Mouse (Mus musculus): Measurements from ENCODE around the gene Rabl6.

The Rabl6 gene

GRCm38 (mm10) chr2:25596765-25597510, 11.4 kb downstream of the Rabl6 start:
- DNase-seq (ENCODE audit: low spot score in 2 of 2), result no peak

GRCm38 (mm10) chr2:25591863-25592262, 16.5 kb downstream of the Rabl6 start:
- no peak for DNase-seq (ENCODE audit: low spot score in 2 of 2)

- DNase-seq (ENCODE audit: low spot score in 2 of 2), result no peak
Observed at GRCm38 (mm10) chr2:25588227-25588907, 20.0 kb downstream of the Rabl6 start.

GRCm38 (mm10) chr2:25587290-25587689, 21.0 kb downstream of the Rabl6 start:
- no peak for DNase-seq (ENCODE audit: low spot score in 2 of 2)

- DNase-seq (ENCODE audit: low spot score in 2 of 2), result no peak
Observed at GRCm38 (mm10) chr2:25585601-25586000, 22.7 kb downstream of the Rabl6 start.

GRCm38 (mm10) chr2:25584856-25585255, 23.5 kb downstream of the Rabl6 start:
- DNase-seq (ENCODE audit: low spot score in 2 of 2), result no peak

- DNase-seq (ENCODE audit: low spot score in 2 of 2), result no peak
Observed at GRCm38 (mm10) chr2:25584152-25584551, 24.2 kb downstream of the Rabl6 start.

GRCm38 (mm10) chr2:25583571-25583970, 24.8 kb downstream of the Rabl6 start:
- no peak for DNase-seq (ENCODE audit: low spot score in 2 of 2)

- DNase-seq (ENCODE audit: low spot score in 2 of 2), result no peak
Observed at GRCm38 (mm10) chr2:25583120-25583481, 25.2 kb downstream of the Rabl6 start.

- no peak for DNase-seq (ENCODE audit: low spot score in 2 of 2)
Observed at GRCm38 (mm10) chr2:25582466-25583119, 25.7 kb downstream of the Rabl6 start.

- no peak for DNase-seq (ENCODE audit: low spot score in 2 of 2)
Observed at GRCm38 (mm10) chr2:25581901-25582301, 26.4 kb downstream of the Rabl6 start.

- DNase-seq (ENCODE audit: low spot score in 2 of 2), result peak in 1 of 2 experiments; percentile 45
Observed at GRCm38 (mm10) chr2:25581294-25581864, 26.9 kb downstream of the Rabl6 start, which contains the start of gene Ajm1. Ajm1 (minus strand) TSS chr2:25581757.

GRCm38 (mm10) chr2:25580621-25581101, 27.7 kb downstream of the Rabl6 start:
- DNase-seq (ENCODE audit: low spot score in 2 of 2), result no peak

- DNase-seq (ENCODE audit: low spot score in 2 of 2), result peak in 1 of 2 experiments; percentile 49
Observed at GRCm38 (mm10) chr2:25579737-25580460, 28.4 kb downstream of the Rabl6 start.

- DNase-seq (ENCODE audit: low spot score in 2 of 2), result no peak
Observed at GRCm38 (mm10) chr2:25578796-25579736, 29.3 kb downstream of the Rabl6 start.

- DNase-seq (ENCODE audit: low spot score in 2 of 2), result no peak
Observed at GRCm38 (mm10) chr2:25577951-25578795, 30.1 kb downstream of the Rabl6 start.

- no peak for DNase-seq (ENCODE audit: low spot score in 2 of 2)
Observed at GRCm38 (mm10) chr2:25576965-25577891, 31.1 kb downstream of the Rabl6 start.

Measured in spleen, postnatal 14 days (tissue).